Mouse (Mus musculus): ENCODE results near the gene Dapk2.

DNA sequence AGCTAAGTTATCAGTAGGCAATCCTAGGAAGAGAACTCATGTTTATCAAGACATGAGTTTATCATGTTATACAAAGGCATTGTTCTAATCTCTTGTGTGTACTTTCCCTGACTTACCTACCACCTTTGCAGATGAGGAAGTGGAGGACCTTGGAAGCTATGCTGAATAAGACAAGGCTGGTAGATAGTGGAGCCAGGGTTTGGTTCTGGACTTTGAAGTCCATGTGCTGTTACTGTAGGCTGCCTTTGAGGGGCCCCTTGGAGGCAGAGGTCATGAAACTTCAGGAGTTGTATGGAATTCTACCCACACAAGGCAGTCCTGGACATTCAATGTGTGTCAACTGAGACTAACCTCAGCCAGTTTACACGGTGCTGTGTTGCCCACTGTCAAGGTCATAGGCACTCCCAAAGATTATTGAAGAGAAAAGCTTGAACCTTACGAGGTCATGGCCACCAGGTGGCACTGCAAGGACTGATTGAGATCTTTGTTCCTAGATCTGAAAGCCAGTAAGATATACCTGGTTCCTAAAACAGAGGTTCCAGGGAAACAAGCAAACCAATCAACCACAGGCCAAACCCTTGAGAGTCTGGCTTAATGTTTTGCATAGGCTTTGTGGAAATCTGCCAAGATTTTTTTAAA, 125.7 kb downstream of the Dapk2 start:
- TF ChIP-seq POLR2A (IDR thresholded peaks at IDR 0.05; ENCODE audit: insufficient read depth, low read depth, low read length) (no peak), EP300 (IDR thresholded peaks at IDR 0.05; ENCODE audit: insufficient read depth, low read depth, low read length) (no peak), CTCF (IDR thresholded peaks at IDR 0.05) (peak; percentile 87)
